Mouse (Mus musculus) ES-Bruce4 (cell line): ENCODE measurements at regions not wholly inside any gene's neighbourhood (a gene's known extent, or its start where the extent isn't known, plus 50 kb on each side); places are given as distances from the start of the nearest gene placed in this dataset.

Source experiments
- H3K27ac ChIP-seq: 2 replicates; pipeline ENCODE4 v1.5.1; 2012; ENCODE audit warnings: low read length, inconsistent platforms; ENCODE audit not compliant: insufficient read depth
- H3K27me3 ChIP-seq: 2 replicates; pipeline ENCODE4 v1.6.1; 2012; ENCODE audit warnings: mild to moderate bottlenecking, low read length, inconsistent platforms; ENCODE audit not compliant: control insufficient read depth, poor library complexity, insufficient read depth, severe bottlenecking
- H3K36me3 ChIP-seq: 2 replicates; pipeline ENCODE4 v1.6.1; 2012; ENCODE audit warnings: inconsistent platforms, mild to moderate bottlenecking, low read length, moderate library complexity; ENCODE audit not compliant: control insufficient read depth, poor library complexity, insufficient read depth, severe bottlenecking
- H3K4me1 ChIP-seq: one replicate; pipeline ENCODE4 v1.8.1; 2011; ENCODE audit warnings: low read length; ENCODE audit not compliant: control insufficient read depth, insufficient read depth
- H3K4me3 ChIP-seq: 2 replicates; pipeline ENCODE4 v1.5.1; 2011; ENCODE audit warnings: low read depth, mild to moderate bottlenecking, low read length
- H3K9ac ChIP-seq: 2 replicates; pipeline ENCODE4 v1.6.1; 2012; ENCODE audit warnings: low read depth, mild to moderate bottlenecking, inconsistent platforms; ENCODE audit not compliant: poor library complexity, severe bottlenecking
- H3K9me3 ChIP-seq: replicated peaks from 2 replicates; pipeline ENCODE4 v1.6.1; 2012; ENCODE audit warnings: mild to moderate bottlenecking, low read length, inconsistent platforms; ENCODE audit not compliant: control insufficient read depth, poor library complexity, insufficient read depth, severe bottlenecking
- CTCF ChIP-seq: IDR thresholded peaks from one replicate; pipeline ENCODE4 v1.8.1; 2011; ENCODE audit warnings: low read depth, low read length
- EP300 ChIP-seq: IDR thresholded peaks from 2 replicates; pipeline ENCODE4 v1.6.1; 2011; ENCODE audit warnings: low read depth, low read length; ENCODE audit not compliant: insufficient read depth
- POLR2A ChIP-seq: IDR thresholded peaks from one replicate; pipeline ENCODE4 v1.8.1; 2011; ENCODE audit warnings: low read length; ENCODE audit not compliant: insufficient read depth

DNA sequence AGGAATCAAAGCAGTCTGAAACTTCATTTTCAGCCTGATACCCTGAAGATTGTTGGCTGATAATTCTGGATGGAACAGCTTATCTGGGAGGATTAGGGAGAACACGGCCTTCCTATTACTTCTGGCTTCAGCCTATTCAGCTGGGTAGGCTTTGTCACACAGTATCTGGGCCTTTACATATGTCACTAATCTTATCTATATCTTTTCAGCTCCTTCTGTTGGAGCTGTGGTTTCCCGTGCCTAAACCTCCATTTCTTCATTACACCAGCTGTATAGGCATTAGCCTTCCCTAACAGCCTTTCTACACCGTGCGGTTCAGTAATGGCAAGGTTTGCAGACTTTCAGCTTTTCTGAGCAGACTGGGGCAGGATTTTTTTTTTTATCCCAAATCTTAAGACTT is 61.9 kb upstream of the Tle4 start:
- TF ChIP-seq POLR2A (no peak), CTCF (no peak), EP300 (no peak)
- H3K9me3 ChIP-seq, result no peaks in the 10 kb centered on the region
- peaks cover 3% of the 10 kb centered on the region for H3K4me1 ChIP-seq
- no peak overlapping the region for H3K27ac ChIP-seq
- no peak overlapping the region for H3K9ac ChIP-seq
- H3K4me3 ChIP-seq, result no peak overlapping the region
- H3K27me3 ChIP-seq, result no peaks in the 10 kb centered on the region
- H3K36me3 ChIP-seq, result no peaks in the 10 kb centered on the region

DNA sequence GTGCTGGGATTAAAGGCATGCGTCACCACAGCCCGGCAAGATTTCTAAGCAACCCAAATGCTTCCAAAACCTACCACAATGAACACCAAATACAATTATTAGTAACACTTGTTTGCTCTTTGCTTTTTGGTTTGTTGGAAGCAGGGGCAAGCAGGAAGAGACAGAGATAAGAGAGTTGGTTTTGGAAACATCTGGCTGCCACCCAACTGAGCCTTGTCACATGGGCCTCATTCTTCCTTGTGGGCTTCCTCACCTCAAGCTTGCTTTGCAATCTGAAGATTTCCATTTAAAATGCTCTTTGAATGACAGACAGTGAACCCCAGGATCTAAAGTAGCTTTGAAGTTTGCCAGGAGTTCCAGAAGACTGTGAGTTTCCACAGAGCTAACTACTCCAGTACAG is 60.6 kb upstream of the Tle4 start:
- Histone ChIP-seq H3K9ac (no peak overlapping the region), H3K27me3 (no peaks in the 10 kb centered on the region), H3K4me3 (no peak overlapping the region), H3K9me3 (no peaks in the 10 kb centered on the region), H3K36me3 (no peaks in the 10 kb centered on the region), H3K27ac (no peak overlapping the region), H3K4me1 (peaks cover 3% of the 10 kb centered on the region)
- TF ChIP-seq POLR2A, result no peak
- no peak for TF ChIP-seq EP300
- no peak for TF ChIP-seq CTCF

DNA sequence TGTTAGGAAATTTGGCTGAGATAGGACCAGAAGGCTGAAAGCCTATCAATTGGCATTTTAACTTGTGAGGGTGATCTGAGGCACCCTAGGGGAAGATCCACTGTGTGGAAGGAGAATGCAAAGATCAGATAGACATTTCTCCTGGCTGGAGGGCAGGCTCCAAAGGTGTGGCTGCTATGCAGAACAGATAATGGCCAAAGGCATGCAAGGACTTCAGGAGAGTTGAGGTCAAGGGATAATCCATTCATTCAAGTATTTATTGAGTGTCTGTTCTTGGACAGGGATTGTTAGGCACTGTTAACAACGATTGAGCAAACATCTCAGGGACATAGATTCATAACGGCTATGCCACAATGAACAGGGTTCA is 58.2 kb upstream of the Tle4 start:
- no peak overlapping the region for H3K9ac ChIP-seq
- H3K4me3 ChIP-seq, result no peak overlapping the region
- H3K27me3 ChIP-seq, result no peaks in the 10 kb centered on the region
- peaks cover 2% of the 10 kb centered on the region for H3K4me1 ChIP-seq
- H3K9me3 ChIP-seq, result no peaks in the 10 kb centered on the region
- H3K36me3 ChIP-seq, result no peaks in the 10 kb centered on the region
- peak overlapping the region; percentile 94 for H3K27ac ChIP-seq
- TF ChIP-seq CTCF (no peak), EP300 (peak; percentile 97), POLR2A (no peak)

DNA sequence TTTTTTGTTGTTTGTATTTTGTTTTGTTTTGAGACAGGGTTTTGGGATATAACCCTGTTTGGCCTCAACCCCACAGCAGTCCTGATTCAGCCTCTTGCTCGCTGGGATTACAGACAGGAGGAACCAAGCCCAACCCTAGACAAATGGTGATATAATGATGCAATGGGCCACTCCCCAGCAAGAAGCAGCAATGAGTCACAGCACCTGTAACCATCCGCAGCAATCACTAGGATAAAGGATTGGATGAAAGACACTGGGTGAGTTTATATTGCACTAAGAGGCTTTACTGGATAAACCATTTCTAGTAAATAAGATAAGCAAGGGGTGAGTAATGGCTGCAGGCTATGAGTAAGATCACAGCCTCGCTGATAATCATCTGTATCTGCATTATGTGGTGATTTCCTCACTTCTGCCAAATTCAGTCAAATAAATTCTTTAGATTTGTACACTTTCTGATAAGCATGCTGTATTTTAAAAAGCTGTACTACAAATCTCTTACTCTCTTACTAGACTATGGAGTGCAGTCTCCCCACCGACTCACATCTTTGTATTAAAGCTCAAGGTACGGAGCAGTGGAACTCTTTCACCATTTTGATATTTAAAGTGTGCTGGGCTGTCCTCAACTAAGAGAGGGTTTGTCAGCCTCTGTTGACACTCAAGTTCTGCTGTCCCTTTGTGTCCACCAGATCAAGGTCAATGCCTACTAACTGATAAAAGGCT is 57.6 kb upstream of the Tle4 start:
- peak overlapping the region; percentile 94 for H3K27ac ChIP-seq
- H3K27me3 ChIP-seq, result no peaks in the 10 kb centered on the region
- H3K9me3 ChIP-seq, result no peaks in the 10 kb centered on the region
- peaks cover 2% of the 10 kb centered on the region for H3K4me1 ChIP-seq
- TF ChIP-seq EP300, result no peak
- no peak for TF ChIP-seq CTCF
- TF ChIP-seq POLR2A, result no peak
- no peak overlapping the region for H3K4me3 ChIP-seq
- H3K9ac ChIP-seq, result no peak overlapping the region
- no peaks in the 10 kb centered on the region for H3K36me3 ChIP-seq
